Mouse (Mus musculus): ENCODE results near the gene Vamp2. TPM values are rescaled to one million over a fixed set of nuclear protein-coding genes. Genes with fewer than 3 reads are reported as not detected.

Vamp2 gene
- total and polyA plus RNA-seq, 3 experiments: 104 to 425 (median 130) TPM

- no peak for DNase-seq
Observed at GRCm38 (mm10) chr11:69114621-69115020, 26.3 kb downstream of the Vamp2 start.

GRCm38 (mm10) chr11:69116843-69117242 is 28.6 kb downstream of the Vamp2 start:
- no peak for DNase-seq

DNA sequence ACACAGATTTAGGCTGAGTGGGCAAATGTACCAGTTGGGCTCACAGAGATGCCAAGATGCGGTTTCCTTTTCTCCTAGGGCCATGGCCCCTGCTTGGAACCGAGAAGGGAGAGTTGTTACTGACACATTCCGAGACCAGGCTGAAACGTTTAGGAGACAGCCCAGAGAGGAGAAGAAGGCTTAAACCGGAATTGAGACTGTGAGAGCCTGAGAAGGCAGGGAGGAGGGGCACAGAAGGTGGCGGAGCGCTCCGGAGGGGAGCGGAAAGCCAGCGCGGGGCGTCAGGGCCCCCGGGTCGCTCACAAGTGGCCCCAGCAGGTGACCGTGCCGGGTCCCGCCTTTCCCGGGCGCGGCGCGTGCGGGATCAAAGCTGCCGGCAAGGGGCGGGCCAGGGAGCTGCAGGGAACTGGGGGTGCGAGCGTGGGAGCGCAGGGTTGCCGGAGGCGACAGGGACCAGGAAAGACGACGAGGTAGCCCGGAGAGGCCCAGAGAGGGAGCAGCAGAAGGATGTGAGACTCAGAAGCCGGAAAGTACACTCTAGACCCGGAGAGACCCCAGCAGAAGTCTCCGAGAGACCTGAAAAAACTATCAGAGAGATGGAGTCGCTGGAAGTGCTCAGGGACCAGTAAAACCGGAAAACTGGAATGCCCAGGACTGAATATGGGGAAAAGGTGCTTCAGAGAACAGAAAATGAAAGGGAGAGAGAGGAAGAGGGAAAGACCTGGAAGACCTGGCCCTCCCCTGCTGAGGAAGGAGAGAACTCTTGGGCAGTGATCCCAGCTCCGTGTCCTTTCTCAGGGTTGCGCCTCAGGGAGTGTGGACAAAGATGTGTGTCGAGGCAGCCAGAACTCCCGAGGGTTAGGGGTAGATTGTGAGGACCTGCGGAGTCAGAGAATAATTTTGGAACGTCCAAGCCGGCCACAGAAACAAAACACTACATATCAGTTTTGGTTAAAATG is 29.7 kb downstream of the Vamp2 start:
- DNase-seq: peak; percentile 85

DNA sequence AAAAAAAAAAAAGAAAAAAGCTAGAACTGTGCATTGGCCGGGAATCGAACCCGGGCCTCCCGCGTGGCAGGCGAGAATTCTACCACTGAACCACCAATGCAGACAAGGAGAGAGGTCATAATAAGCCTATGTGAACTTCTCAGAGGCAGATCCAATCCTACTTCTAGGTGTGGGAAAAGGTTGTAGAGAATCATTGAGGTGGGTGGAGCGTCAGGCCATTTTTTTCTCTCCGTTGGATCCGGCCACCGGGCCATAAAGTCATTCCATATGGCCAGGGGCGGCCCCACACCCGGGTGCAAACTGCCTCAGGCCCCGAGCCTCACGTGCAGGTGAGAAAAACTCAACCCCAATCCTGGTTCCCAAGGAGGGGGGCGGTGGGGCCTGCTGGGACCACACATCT is 30.5 kb downstream of the Vamp2 start:
- peak; percentile 90 for DNase-seq

- no peak for DNase-seq
Observed at GRCm38 (mm10) chr11:69119446-69120155, 31.3 kb downstream of the Vamp2 start.

GRCm38 (mm10) chr11:69120221-69121000 is 32.1 kb downstream of the Vamp2 start, which contains the start of gene Hes7:
TSS of gene Hes7 (plus strand) at chr11:69120404.
- DNase-seq: no peak

DNA sequence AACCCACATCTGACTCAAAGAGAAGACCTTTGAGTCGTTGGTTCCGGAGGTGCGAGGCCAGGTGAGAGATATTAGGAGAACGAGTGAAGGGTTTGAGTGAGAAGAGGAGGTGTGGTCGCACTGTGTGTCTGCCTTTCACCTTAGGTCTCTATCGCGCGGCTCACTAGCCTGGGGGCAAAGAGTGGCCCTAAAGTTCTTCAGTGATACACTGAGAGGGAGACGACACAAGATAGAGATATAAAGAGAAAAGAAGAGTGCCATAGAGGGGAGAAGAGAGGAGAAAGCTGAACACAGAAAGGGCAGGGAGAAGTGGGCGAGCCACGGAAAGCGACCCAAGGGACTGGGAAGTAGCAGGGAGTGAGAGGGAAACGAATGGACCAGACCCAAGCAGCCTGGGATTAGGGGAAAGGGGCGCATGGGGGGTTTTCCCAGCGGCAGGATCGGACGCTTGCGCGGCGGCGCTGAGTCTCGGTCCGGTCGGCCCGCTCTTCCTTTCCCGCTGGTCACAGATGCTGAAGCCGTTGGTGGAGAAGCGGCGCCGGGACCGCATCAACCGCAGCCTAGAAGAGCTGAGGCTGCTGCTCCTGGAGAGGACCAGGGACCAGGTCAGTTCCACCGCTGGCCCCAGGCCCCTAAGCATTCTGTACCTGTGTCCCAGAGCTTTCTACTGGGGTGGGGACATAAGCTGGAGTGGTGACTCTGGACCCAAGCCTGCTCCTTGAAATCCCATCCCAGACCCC is 32.9 kb downstream of the Vamp2 start:
- peak; percentile 69 for DNase-seq

GRCm38 (mm10) chr11:69121741-69122335 is 33.5 kb downstream of the Vamp2 start:
- no peak for DNase-seq

DNA sequence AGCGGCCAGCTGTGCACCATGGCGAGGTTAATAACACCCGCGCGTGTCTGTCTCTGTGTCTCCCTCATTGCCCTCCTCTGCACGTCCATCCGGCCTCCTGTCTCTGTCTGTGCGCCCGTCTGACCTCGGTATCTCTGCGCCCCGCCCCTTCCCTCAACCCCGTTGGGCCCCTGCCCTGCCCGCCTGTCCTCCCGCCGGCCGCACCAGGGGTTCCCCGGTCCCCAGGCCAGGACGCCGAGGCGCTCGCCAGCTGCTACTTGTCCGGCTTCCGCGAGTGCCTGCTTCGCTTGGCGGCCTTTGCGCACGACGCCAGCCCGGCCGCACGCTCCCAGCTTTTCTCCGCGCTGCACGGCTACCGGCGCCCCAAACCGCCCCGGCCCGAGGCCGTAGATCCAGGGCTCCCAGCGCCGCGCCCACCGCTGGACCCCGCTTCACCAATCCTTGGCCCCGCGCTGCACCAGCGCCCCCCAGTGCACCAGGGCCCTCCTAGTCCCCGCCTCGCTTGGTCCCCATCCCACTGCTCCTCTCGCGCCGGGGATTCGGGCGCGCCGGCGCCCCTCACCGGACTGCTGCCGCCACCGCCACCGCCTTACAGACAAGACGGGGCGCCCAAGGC is 34.2 kb downstream of the Vamp2 start, which contains the start of gene 9130213A22Rik:
Gene 9130213A22Rik (minus strand): TSS at position 254 of the 616 bp plus-strand sequence.
- DNase-seq: peak; percentile 93

DNA sequence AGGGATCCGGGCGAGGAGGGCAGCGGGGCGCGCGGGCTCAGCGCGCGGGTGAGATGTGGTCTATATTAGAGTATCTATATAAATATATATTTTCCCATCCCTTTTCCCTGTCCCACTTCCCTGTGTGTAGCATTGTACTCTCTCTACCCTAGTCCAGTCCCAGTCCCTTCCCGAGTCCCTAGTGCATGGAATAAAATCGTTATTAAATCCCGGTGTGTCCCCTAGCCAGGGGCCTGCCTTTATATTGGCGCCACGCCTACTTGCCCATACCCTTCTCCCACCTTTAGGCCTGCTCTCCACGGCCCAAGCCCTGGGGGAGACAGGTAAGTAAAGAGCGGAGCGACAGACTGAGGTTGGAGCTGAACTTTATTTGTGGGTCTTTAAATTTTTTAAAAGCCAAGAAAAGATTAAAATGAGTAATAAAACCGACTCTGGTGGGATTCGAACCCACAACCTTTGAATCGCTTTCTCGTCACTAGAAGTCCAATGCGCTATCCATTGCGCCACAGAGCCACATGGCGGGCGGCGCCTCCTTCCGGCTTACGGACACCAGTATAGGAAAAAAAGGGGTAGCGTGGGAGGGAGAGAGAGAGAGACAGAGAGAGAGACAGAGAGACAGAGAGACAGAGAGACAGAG is 34.9 kb downstream of the Vamp2 start:
- peak; percentile 93 for DNase-seq

- peak; percentile 94 for DNase-seq
Observed at GRCm38 (mm10) chr11:69123693-69124497, 35.6 kb downstream of the Vamp2 start.

DNA sequence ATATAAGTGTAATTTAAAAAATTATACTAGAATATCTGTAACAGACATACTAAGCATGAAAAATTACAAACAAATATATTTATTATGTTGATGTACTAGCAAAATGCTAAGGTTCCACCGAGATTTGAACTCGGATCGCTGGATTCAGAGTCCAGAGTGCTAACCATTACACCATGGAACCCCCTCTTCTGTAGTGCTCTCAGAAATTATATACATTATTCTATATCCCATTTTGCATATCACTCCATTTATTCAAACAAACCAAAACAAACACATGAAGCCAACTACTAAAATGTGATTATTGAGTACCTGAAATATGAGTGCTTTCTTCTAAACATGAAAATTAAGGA is 36.2 kb downstream of the Vamp2 start:
- peak; percentile 69 for DNase-seq

DNA sequence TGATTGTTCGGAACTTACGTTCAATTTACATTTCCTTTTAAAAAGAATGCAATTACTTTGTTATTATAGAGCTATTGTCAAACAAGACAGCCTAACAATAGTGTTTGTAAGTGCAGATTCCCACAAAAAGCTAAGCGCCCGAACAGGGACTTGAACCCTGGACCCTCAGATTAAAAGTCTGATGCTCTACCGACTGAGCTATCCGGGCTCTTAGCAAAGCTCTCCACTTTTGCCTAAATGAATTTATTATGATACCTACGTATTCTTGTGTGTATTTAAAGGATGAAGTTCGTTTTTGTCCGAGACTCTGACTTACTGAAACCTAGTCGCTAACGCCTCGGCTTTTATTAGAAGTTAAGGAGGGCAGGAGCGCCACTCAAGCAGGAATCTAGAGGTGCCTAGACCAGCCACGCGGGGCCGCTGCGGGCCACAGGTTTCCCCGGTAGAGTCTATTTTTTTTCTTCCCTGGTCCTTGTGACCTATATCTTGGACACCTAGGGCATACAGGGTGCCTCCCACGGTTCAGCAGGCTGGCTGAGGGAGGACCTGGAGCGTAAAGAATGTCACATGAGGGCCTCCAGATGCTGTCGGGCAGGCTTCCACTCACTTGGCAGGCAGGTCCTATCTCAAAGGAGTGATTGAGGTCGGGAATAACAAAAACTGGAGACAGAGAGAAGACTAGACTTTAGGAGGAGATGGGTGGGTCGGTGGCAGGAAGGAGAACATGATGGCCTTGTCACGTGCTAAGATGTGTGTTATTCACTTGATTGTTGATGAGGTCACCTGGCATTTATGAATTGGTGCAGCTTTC is 37.0 kb downstream of the Vamp2 start:
- DNase-seq: peak; percentile 89

DNA sequence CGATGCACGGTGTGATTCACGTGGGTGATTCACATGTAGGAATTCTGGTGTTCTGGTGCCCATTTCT is 37.4 kb downstream of the Vamp2 start, which contains the start of gene Aloxe3:
Gene Aloxe3 (plus strand): TSS at position 45 of the 67 bp plus-strand sequence.
- no peak for DNase-seq

DNA sequence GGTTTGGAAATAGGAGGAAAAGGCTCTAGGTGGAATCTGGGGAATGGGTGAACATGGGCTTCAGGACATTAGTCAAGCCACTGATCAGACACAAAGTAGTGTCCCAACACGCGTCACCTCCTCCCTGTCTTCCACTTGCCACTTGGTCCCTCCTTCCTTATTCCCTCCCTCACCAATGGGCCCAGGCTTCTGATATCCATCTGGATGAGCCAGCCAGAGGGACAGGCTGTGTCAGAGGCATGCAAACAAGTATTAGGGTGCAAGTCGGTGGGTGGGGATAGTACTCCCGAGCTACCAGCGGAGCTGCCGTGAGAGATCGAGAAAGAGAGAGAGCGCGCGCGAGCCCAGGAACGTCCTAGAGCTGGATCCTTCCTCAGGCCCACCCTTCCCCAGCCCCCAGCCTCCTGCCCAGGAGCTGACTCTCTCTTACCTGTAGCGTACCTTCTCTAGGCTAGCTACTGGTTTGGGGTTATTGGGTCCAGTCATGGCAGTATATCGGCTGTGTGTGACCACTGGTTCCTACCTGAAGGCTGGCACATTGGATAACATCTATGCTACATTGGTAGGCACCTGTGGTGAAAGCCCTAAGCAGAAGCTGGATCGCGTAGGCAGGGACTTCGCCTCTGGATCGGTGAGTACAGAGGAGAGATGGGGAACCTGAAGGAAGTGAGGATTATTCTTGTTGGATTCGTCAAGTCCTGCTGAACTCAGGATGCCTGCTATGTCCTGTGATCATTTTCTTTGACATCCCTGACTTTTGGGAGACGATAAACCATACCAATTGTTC is 37.8 kb downstream of the Vamp2 start:
- peak; percentile 74 for DNase-seq

GRCm38 (mm10) chr11:69126706-69127095 is 38.4 kb downstream of the Vamp2 start:
- DNase-seq: no peak

DNA sequence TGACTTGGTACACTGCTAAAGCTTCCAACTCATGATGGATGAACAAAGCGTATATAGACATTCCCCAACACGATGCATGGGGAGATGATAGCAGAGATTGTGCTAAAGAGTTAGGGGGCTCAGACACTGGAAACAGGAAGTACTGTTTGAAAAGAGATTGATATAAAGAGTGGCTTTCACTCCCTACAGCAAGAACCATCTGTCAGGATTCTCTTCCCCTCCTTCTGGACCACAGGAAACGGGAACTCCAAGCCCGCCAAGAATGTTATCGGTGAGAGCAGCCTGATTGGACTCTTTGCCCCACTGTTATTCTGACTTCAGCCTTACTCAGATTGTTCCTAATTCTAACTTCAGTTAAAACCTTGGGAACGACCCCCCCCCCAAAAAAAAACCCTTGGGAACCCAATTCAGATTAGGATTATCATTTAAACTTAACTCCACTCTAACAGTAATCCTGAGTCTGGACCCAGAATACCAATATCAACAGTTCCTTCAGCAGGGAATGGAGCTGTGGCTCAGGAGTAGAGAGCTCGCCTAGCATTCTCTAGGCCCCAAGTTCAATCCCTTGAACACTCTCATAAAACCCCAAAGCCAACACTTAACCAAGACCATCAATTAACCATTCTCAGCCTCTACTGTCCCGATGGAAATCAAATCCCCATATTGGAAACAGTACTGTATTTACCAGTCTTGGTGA is 40.3 kb downstream of the Vamp2 start:
- DNase-seq: no peak

DNA sequence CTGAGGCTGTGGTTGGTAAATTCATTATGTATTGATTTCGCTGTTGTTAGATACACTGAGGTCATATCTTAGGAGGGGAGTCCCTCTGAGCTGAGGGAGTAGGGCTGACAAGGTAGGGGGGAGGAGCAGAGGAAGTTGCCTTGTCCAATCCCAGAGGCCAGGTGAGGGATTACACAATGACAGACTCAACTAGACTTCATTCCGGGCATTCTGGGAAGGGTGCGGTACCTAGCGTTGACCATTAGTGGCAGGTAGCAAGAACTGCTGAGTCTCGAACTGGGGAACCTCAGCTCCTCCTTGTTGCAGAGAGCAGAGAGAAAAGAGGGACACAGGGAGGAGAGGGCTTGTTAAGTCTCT is 45.3 kb downstream of the Vamp2 start:
- DNase-seq: no peak
